Mouse (Mus musculus): ENCODE results near the gene Cd63. TPM values are rescaled to one million over a fixed set of nuclear protein-coding genes. Genes with fewer than 3 reads are reported as not detected.

The Cd63 gene
- total RNA-seq, 2 experiments from 2014 or later: 110 to 123 TPM

GRCm38 (mm10) chr10:128923013-128923691, 22.4 kb downstream of the Cd63 start:
- intact Hi-C loops (cut with DNase I): loop anchor here (2.0 kb wide), 1 partner anchor 16 kb away; no protein-coding TSS in a partner anchor
- peak; percentile 94 for DNase-seq (ENCODE audit: low spot score)

DNA sequence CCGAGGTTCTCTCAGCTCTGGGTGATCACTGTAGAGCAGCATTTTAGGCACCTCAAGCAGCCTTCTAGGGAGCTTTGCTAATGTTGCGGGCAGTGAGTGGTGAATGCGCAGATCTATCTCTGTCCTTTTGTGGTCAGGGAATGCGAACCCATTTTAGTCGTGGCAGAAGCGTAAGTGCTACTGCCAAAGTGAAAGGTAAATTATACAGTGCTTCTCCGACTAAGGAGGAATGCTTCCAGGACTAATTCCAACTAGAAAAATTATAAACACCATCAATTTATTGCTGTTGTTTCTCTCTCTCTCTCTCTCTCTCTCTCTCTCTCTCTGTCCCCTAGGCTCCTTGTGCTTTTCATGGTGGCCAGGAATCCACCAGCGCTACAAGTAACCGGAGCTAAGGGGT, 23.1 kb downstream of the Cd63 start, which contains the start of gene Bloc1s1:
Gene Bloc1s1, minus strand, starts transcription at position 101 of the 400 bp plus-strand sequence.
- no peak for DNase-seq (ENCODE audit: low spot score)
- intact Hi-C loops (cut with DNase I): loop anchor here (2.0 kb wide), 1 partner anchor 15 kb away; no protein-coding TSS in a partner anchor

GRCm38 (mm10) chr10:128928356-128928755, 27.6 kb downstream of the Cd63 start:
- no peak for DNase-seq (ENCODE audit: low spot score)
- intact Hi-C loops (cut with DNase I): no loop called here

- DNase-seq (ENCODE audit: low spot score): no peak
- intact Hi-C loops (cut with DNase I): loop anchor here (5.0 kb wide), 1 partner anchor 1903 kb away; no protein-coding TSS in a partner anchor
These were observed 29.0 kb downstream of the Cd63 start for GRCm38 (mm10) chr10:128929638-128930378.

- DNase-seq (ENCODE audit: low spot score): no peak
- intact Hi-C loops (cut with DNase I): loop anchor here (5.0 kb wide), 1 partner anchor 1904 kb away; no protein-coding TSS in a partner anchor
These were observed 30.7 kb downstream of the Cd63 start for GRCm38 (mm10) chr10:128931441-128931840.

DNA sequence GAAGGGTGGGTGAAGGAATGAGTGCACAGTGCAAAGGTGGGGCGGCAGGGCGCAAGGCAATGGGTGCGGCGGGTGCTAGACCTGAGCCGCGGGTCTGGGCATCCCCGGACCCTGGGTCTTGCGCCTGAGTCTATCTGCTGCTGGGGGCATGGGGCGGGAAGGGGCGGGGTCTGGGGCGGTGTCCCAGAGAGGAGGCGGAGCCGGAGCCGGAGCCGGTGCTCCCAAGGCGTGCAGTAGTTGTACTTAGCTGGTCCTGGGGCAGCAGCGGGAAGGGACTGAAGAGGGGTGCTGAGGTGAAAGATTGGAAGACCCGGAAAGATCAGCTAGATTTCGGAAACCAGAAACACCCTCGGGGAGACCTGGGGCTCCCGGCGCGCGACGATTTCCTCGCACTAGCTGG, 32.8 kb downstream of the Cd63 start, which contains the start of gene Itga7:
Gene Itga7, plus strand, starts transcription at position 245 of the 400 bp plus-strand sequence.
- intact Hi-C loops (cut with DNase I): loop anchor here (5.0 kb wide), 1 partner anchor 1906 kb away; no protein-coding TSS in a partner anchor
- no peak for DNase-seq (ENCODE audit: low spot score)

GRCm38 (mm10) chr10:128933976-128934721, 33.4 kb downstream of the Cd63 start:
- intact Hi-C loops (cut with DNase I): loop anchor here (5.0 kb wide), 1 partner anchor 1907 kb away; no protein-coding TSS in a partner anchor
- no peak for DNase-seq (ENCODE audit: low spot score)

DNA sequence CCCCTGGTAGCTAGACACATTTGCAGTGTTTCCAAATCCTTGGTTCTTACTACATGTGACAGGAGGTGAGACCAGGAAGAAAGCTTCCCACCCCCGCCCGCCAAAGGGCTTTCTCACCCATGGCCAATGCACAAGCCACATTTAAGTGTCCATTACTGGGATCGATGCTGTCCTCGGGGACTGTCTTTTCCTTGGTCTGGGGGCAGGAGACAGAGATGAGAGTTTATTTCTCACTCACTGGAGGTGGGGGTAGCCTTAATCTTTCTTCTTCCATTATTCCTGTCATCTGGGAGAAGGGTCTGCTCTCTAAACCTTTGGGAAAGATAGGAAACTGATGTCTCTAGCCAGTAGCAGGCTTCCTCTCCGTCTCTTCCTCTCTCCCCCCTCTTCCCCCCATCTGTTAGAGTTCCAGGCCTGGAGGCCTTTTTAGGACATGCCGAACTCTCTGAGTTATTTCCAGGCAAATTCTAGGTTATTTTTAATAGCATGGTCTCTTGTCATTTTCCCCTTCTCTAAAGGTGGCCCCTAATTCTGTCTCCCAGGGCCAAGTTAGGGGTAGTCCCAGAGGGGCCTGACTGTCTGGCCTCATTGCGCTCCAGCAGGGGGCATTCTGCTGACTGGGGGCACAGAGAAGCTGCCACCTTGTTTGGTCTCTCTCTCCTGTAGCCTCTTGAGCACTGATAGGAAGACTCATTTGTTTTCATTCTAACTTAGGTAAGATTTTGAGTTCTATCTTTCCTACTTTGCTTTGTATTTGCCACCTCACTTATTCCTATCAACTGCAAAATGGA, 34.4 kb downstream of the Cd63 start:
- no peak for DNase-seq (ENCODE audit: low spot score)
- intact Hi-C loops (cut with DNase I): loop anchor here (5.0 kb wide), 1 partner anchor 1908 kb away; no protein-coding TSS in a partner anchor

GRCm38 (mm10) chr10:128935826-128936440, 35.1 kb downstream of the Cd63 start:
- intact Hi-C loops (cut with DNase I): no loop called here

GRCm38 (mm10) chr10:128937756-128938390, 37.1 kb downstream of the Cd63 start:
- intact Hi-C loops (cut with DNase I): loop anchor here (2.0 kb wide), 1 partner anchor 15 kb away; the partner anchor contains the start of gene Rdh5
- DNase-seq (ENCODE audit: low spot score): no peak

More at GRCm38 (mm10) chr10:128935826-128936440, 35.1 kb downstream of the Cd63 start:
- DNase-seq (ENCODE audit: low spot score): peak; percentile 48

DNA sequence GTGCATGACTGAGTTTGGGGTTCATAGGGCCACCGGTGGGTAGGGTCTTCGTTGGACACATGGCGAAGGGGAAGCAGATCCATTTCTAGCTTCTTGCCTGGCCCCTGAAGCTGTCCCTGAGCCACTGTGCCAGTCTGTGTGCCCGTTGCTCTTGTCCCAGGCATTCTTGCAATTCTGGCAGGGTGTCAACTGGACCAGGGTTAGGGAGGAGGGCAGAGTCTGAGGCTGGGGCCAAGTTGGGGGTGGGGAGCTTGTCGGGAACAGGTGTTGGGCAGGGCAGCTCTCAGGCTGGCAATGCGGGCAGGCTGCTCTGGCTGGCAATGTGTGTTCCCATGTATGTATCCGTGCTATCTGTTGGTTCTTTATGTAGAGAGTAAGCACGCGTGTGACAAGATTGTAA, 37.7 kb downstream of the Cd63 start:
- intact Hi-C loops (cut with DNase I): loop anchor here (2.0 kb wide), 1 partner anchor 16 kb away; the partner anchor contains the start of gene Rdh5
- DNase-seq (ENCODE audit: low spot score): peak; percentile 51

DNA sequence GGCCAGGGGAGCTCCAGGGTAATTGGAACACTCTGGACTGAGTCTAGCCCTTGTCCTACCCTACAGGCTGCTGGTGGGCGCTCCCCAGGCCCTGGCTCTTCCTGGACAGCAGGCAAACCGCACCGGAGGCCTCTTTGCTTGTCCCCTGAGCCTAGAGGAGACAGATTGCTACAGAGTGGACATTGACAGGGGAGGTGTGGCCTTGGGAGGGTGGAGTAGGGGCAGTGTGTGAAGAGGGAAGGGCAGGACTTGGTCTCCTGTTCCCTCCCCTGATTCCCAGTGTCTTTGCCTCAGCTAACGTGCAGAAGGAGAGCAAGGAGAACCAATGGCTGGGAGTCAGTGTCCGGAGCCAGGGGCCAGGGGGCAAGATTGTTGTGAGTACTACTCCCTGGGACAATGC, 38.2 kb downstream of the Cd63 start:
- DNase-seq (ENCODE audit: low spot score): no peak
- intact Hi-C loops (cut with DNase I): loop anchor here (2.0 kb wide), 1 partner anchor 16 kb away; the partner anchor contains the start of gene Rdh5

- DNase-seq (ENCODE audit: low spot score): no peak
- intact Hi-C loops (cut with DNase I): no loop called here
These were observed 39.8 kb downstream of the Cd63 start for GRCm38 (mm10) chr10:128940475-128941061.

DNA sequence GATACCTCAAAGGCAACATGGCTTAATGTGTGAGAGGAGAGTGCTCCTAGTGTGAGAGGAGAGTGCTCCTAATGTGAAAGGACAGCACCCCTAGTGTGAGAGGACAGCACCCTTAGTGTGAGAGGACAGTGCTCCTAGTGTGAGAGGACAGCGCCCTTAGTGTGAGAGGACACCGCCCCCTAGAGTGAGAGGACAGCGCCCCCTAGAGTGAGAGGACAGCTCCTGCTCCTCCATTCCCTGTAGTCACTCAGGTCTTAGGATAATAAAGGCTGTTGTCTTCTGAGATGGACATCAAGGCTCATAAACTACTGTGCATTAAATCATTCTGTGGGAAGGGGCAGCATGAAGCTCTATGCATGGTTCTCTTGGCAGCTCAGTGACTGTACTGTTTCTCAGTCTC, 44.9 kb downstream of the Cd63 start:
- no peak for DNase-seq (ENCODE audit: low spot score)
- intact Hi-C loops (cut with DNase I): loop anchor here (5.0 kb wide), 1 partner anchor 33 kb away; no protein-coding TSS in a partner anchor

GRCm38 (mm10) chr10:128947496-128947895, 46.7 kb downstream of the Cd63 start:
- no peak for DNase-seq (ENCODE audit: low spot score)
- intact Hi-C loops (cut with DNase I): loop anchor here (5.0 kb wide), 1 partner anchor 35 kb away; no protein-coding TSS in a partner anchor

DNA sequence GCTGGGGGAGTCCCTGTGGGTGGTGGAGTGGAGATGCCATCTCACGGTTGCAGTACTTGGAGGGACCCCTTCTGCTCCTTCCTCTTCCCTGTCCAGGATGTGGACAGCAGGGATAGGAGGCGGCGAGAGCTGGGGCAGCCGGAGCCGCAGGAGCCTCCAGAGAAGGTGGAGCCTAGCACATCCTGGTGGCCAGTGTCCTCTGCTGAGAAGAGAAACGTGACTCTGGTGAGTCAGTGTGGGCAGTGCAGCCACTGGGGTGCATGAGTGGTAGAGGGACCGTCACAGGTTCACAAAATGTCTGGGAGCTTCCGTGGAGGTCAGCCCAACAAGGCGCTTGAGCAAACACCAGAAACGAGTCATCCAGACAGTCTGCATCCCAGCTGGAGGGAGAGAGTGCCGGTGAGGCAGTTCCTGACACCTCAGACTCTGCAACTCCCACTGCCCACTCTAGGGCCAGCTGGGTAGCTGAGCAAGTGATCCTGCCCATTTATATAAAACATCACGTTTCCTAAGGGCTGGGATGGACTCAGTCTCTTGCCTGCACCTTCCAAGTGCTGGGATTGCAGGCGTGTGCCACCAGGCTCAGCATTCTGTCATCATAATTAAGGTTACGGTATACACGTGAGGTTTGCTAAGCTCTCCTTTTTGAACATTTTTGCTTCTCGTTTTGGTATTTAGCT, 49.6 kb downstream of the Cd63 start:
- no peak for DNase-seq (ENCODE audit: low spot score)
- intact Hi-C loops (cut with DNase I): no loop called here

DNA sequence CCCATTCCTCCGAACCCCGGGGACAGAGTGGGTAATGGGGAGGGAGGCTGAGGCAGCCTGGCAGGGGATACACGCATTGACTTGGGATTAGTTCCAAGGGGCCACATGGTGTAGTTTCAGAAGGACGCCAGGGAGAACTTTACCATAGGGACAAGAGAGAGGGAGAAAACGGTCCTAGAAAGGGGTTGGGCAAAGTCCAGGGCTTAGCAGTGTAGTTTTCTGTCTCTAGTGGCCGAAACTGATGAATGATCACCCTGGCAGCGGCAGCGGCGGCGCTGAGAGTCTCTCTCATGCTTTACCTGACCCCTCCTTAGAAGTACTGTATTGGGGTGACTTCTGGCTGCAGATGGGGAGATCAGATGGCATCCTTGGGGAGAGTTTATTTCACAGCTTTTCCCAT, 57.6 kb downstream of the Cd63 start:
- DNase-seq (ENCODE audit: low spot score): no peak
- intact Hi-C loops (cut with DNase I): no loop called here
